Mouse (Mus musculus) heart, embryonic 14.5 days (tissue): ENCODE results near the gene Tmem50b. TPM values are rescaled to one million over a fixed set of nuclear protein-coding genes. Genes with fewer than 3 reads are reported as not detected.

Experiments used
- ATAC-seq: fragments of 200-750 bp; cut with Nextera tagmentation; 2 replicates; pipeline ENCODE4 v1.8.0; 2017; ENCODE audit warnings: low read depth, moderate TSS enrichment; ENCODE audit not compliant: insufficient number of reproducible peaks, insufficient read depth, low FRiP score
- H3K27ac ChIP-seq, 2 experiments: fragments of 200-500 bp in 1 of 2; fragments of 300-500 bp in 1 of 2; sonication (generic) in 1 of 2; replicated peaks in 1 of 2; 2 replicates each; pipeline ENCODE4 v1.5.1; 2012 to 2014; ENCODE audit warnings: low read depth in 2 of 2, low read length in 2 of 2, control low read depth in 1 of 2, mild to moderate bottlenecking in 1 of 2, mixed read lengths in 1 of 2; ENCODE audit not compliant: control insufficient read depth in 1 of 2, insufficient read depth in 1 of 2
- H3K27me3 ChIP-seq: fragments of 300-500 bp; sonication (generic); 2 replicates; pipeline ENCODE4 v1.6.1; 2014; ENCODE audit warnings: mild to moderate bottlenecking, low read length, control low read depth; ENCODE audit not compliant: control insufficient read depth, insufficient read depth
- H3K36me3 ChIP-seq: fragments of 300-500 bp; sonication (generic); 2 replicates; pipeline ENCODE4 v1.6.1; 2014; ENCODE audit warnings: mild to moderate bottlenecking, control low read depth, low read length, mixed read lengths; ENCODE audit not compliant: control insufficient read depth, insufficient read depth
- H3K4me1 ChIP-seq, 2 experiments: fragments of 200-500 bp in 1 of 2; fragments of 300-500 bp in 1 of 2; sonication (generic) in 1 of 2; 2 replicates each; pipeline ENCODE4 v1.6.1; 2012 to 2014; ENCODE audit warnings: low read length in 2 of 2, control low read depth in 1 of 2, mixed read lengths in 1 of 2; ENCODE audit not compliant: control insufficient read depth in 2 of 2, insufficient read depth in 2 of 2
- H3K4me2 ChIP-seq: fragments of 300-500 bp; sonication (generic); 2 replicates; pipeline ENCODE4 v1.6.1; 2014; ENCODE audit warnings: mild to moderate bottlenecking, low read length
- H3K4me3 ChIP-seq, 2 experiments: fragments of 200-500 bp in 1 of 2; fragments of 300-500 bp in 1 of 2; sonication (generic) in 1 of 2; 2 replicates each; pipeline ENCODE4 v1.5.1; 2012 to 2014; ENCODE audit warnings: low read length in 2 of 2, mild to moderate bottlenecking in 2 of 2, control low read depth in 1 of 2, low read depth in 1 of 2, moderate library complexity in 1 of 2; ENCODE audit not compliant: control insufficient read depth in 1 of 2, insufficient read depth in 1 of 2
- H3K9ac ChIP-seq: fragments of 300-500 bp; sonication (generic); 2 replicates; pipeline ENCODE4 v1.6.1; 2014; ENCODE audit warnings: mild to moderate bottlenecking, low read length
- H3K9me3 ChIP-seq: fragments of 300-500 bp; sonication (generic); 2 replicates; pipeline ENCODE4 v1.6.1; 2016; ENCODE audit warnings: low read length, control low read depth; ENCODE audit not compliant: control insufficient read depth
- WGBS: fragments of 180-500 bp; shearing (Covaris S2); extraction: QIAGEN DNeasy Blood & Tissue Kit; methylation state at CpG from one replicate; pipeline ENCODE4 v1.1.7; 2014; 5-methylcytosine and 5-hydroxymethylcytosine counted together
- polyA plus RNA-seq: library from polyadenylated mRNA; unstranded; fragments of >200 nt; fragmentation: Nextera tagmentation; extraction: Ambion mirVana; gene quantifications from 2 replicates; pipeline ENCODE4 v1.2.1, GENCODE M21; 2014

Tmem50b gene
- polyA plus RNA-seq, 1 experiment from 2014 or later = 60.5 TPM

GRCm38 (mm10) chr16:91596397-91596778 lies 1.2 kb downstream of the Tmem50b start:
- Histone ChIP-seq H3K27ac (no peak overlapping the region; a peak in 1 of 4 replicates), H3K4me3 (peak overlapping the region; percentile 80 to 88)
- WGBS = 19% methylated on average over 9 of the region's 9 CpGs

GRCm38 (mm10) chr16:91595076-91595475 lies 2.5 kb downstream of the Tmem50b start:
- Histone ChIP-seq H3K9me3 (no peaks in the 10 kb centered on the region), H3K9ac (no peak overlapping the region), H3K4me3 (no peak overlapping the region), H3K4me2 (no peak overlapping the region), H3K27me3 (no peaks in the 10 kb centered on the region), H3K36me3 (no peaks in the 10 kb centered on the region), H3K27ac (no peak overlapping the region), H3K4me1 (peaks cover 0 to 7% of the 10 kb centered on the region in 2 experiments; a peak in 2 of 4 replicates)
- ATAC-seq = no peak
- WGBS = 81% methylated on average over 6 of the region's 6 CpGs

More at GRCm38 (mm10) chr16:91596397-91596778, 1.2 kb downstream of the Tmem50b start:
- no peak for ATAC-seq
- H3K27me3 ChIP-seq = no peaks in the 10 kb centered on the region
- no peaks in the 10 kb centered on the region for H3K9me3 ChIP-seq
- H3K4me1 ChIP-seq = peaks cover 0 to 7% of the 10 kb centered on the region in 2 experiments; a peak in 2 of 4 replicates
- peak overlapping the region; percentile 82 for H3K4me2 ChIP-seq
- H3K36me3 ChIP-seq = no peaks in the 10 kb centered on the region
- peak overlapping the region; percentile 83 for H3K9ac ChIP-seq

- Histone ChIP-seq H3K36me3 (no peaks in the 10 kb centered on the region), H3K4me2 (no peak overlapping the region), H3K4me3 (no peak overlapping the region), H3K9ac (no peak overlapping the region), H3K27ac (no peak overlapping the region), H3K9me3 (no peaks in the 10 kb centered on the region), H3K27me3 (no peaks in the 10 kb centered on the region), H3K4me1 (peaks cover 0 to 7% of the 10 kb centered on the region in 2 experiments; a peak in 2 of 4 replicates)
- no peak for ATAC-seq
- WGBS = 64% methylated on average over 3 of the region's 3 CpGs
Measured at GRCm38 (mm10) chr16:91593262-91593661, 4.3 kb downstream of the Tmem50b start.

- Histone ChIP-seq H3K27me3 (no peaks in the 10 kb centered on the region), H3K9me3 (no peaks in the 10 kb centered on the region), H3K9ac (no peak overlapping the region), H3K27ac (no peak overlapping the region), H3K36me3 (no peaks in the 10 kb centered on the region), H3K4me2 (no peak overlapping the region), H3K4me1 (peaks cover 0 to 7% of the 10 kb centered on the region in 2 experiments; a peak in 2 of 4 replicates), H3K4me3 (no peak overlapping the region)
- ATAC-seq = no peak
- 60% methylated on average over 8 of the region's 8 CpGs for WGBS
Measured at GRCm38 (mm10) chr16:91592162-91592561, 5.4 kb downstream of the Tmem50b start.

DNA sequence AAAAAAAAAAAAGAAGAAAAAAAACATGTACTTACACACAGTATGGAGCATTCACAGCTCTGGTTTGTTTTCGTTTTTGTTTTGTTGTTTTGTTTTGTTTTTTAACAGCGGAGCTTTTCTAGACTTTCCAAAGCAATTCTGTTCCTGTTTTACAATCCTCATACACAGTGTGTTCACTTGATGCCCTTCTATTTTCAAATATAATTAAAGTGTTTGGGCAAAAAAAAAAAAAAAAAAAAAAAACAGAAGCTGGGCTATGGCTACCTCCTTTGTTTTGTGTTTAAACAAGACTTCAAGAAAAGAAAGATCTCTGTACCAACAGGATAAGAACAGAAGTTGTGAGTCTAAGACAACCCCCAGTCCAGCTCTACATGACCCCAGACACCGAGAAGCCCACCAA lies 8.9 kb downstream of the Tmem50b start:
- H3K27ac ChIP-seq = no peak overlapping the region
- H3K36me3 ChIP-seq = peaks cover 22% of the 10 kb centered on the region
- no peak overlapping the region for H3K9ac ChIP-seq
- no peak overlapping the region for H3K4me3 ChIP-seq
- H3K4me2 ChIP-seq = no peak overlapping the region
- no peaks in the 10 kb centered on the region for H3K9me3 ChIP-seq
- H3K4me1 ChIP-seq = no peaks in the 10 kb centered on the region
- no peak for ATAC-seq
- H3K27me3 ChIP-seq = no peaks in the 10 kb centered on the region
- 79% methylated on average over 3 of the region's 3 CpGs for WGBS

DNA sequence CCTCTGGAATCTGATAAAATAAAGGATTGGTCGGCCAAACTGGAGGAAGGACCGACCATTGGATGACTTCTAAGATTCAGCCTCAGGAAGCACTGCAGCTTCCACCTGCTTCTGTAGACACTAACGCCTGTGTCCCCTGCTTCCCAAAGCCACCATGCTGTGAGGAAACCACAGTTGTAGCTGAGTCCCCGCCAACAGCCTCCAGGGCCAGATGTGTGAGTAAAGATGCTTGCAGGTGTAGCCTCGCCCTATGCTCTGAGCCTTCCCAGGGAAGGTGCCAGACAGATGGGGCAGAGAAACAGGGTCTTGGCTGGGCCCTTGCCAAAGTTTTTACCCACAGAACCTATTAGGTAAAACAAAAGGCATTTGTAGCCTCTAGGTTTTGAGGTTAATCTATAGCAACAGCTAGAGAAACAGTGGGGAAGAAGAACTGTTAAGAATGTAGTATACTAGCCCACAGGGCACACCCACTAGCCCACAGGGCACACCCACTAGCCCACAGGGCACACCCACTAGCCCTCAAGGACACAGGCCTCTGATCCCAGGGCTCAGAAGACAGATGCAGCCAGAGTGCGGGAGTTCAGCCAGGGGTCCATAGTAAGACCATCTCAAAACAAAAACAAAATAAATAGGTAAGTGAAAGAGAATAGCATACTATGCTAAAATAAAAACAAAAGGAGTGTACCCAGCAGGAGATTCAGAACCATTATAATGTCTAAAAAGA lies 9.7 kb downstream of the Tmem50b start:
- no peaks in the 10 kb centered on the region for H3K9me3 ChIP-seq
- H3K27me3 ChIP-seq = no peaks in the 10 kb centered on the region
- peaks cover 22% of the 10 kb centered on the region for H3K36me3 ChIP-seq
- H3K9ac ChIP-seq = no peak overlapping the region
- H3K4me2 ChIP-seq = no peak overlapping the region
- no peak overlapping the region for H3K27ac ChIP-seq
- H3K4me1 ChIP-seq = no peaks in the 10 kb centered on the region
- H3K4me3 ChIP-seq = no peak overlapping the region
- no peak for ATAC-seq
- WGBS = 68% methylated on average over 6 of the region's 6 CpGs

GRCm38 (mm10) chr16:91586244-91586643 lies 11.4 kb downstream of the Tmem50b start:
- H3K4me2 ChIP-seq = no peak overlapping the region
- H3K9ac ChIP-seq = no peak overlapping the region
- H3K27me3 ChIP-seq = no peaks in the 10 kb centered on the region
- no peak overlapping the region for H3K4me3 ChIP-seq
- no peaks in the 10 kb centered on the region for H3K4me1 ChIP-seq
- H3K9me3 ChIP-seq = no peaks in the 10 kb centered on the region
- H3K36me3 ChIP-seq = peaks cover 29% of the 10 kb centered on the region
- no peak overlapping the region for H3K27ac ChIP-seq
- WGBS = 78% methylated on average over 6 of the region's 6 CpGs
- ATAC-seq = no peak

DNA sequence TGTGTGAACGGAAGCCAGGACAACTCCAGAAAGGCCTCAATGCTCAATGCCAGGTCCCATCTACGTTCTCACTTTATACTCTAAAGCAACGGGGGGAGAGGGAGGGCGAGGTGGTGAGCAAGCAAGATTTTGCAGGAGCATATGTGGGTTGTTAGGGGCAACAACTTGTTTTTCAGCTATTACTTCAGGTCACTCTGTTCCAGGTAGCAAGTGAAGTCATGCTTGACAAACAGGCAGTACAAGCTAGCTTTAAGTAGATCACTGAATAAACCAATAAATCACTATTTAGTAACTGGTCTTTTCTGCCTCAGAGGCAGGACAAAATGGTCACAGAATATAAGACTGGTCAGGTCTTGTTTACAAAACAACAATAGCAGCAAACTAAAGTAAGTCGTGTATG lies 12.0 kb downstream of the Tmem50b start:
- Histone ChIP-seq H3K36me3 (peaks cover 34% of the 10 kb centered on the region), H3K9me3 (no peaks in the 10 kb centered on the region), H3K4me3 (no peak overlapping the region), H3K27me3 (no peaks in the 10 kb centered on the region), H3K9ac (no peak overlapping the region), H3K27ac (no peak overlapping the region), H3K4me1 (no peaks in the 10 kb centered on the region), H3K4me2 (no peak overlapping the region)
- 87% methylated on average over 5 of the region's 5 CpGs for WGBS
- no peak for ATAC-seq
